Mouse (Mus musculus) heart, embryonic 16.5 days (tissue): ENCODE measurements at regions not wholly inside any gene's neighbourhood (a gene's known extent, or its start where the extent isn't known, plus 50 kb on each side); places are given as distances from the start of the nearest gene placed in this dataset.

ENCODE experiments used
- ATAC-seq: fragments of 200-750 bp; cut with Nextera tagmentation; replicated peaks from 2 replicates; pipeline ENCODE4 v1.8.0; 2017; ENCODE audit warnings: moderate number of reproducible peaks; ENCODE audit not compliant: insufficient read depth, low FRiP score; ENCODE audit errors: extremely low read depth
- H3K27ac ChIP-seq: fragments of 300-500 bp; sonication (generic); 2 replicates; pipeline ENCODE4 v1.5.1; 2014; ENCODE audit warnings: mild to moderate bottlenecking, low read length, control low read depth, moderate library complexity
- H3K27me3 ChIP-seq: fragments of 300-500 bp; sonication (generic); 2 replicates; pipeline ENCODE4 v1.6.1; 2014; ENCODE audit warnings: low read length, mixed read lengths; ENCODE audit not compliant: control insufficient read depth, insufficient read depth
- H3K36me3 ChIP-seq: fragments of 300-500 bp; sonication (generic); 2 replicates; pipeline ENCODE4 v1.6.1; 2014; ENCODE audit not compliant: control insufficient read depth, insufficient read depth
- H3K4me1 ChIP-seq: fragments of 300-500 bp; sonication (generic); 2 replicates; pipeline ENCODE4 v1.6.1; 2014; ENCODE audit warnings: low read length, mixed read lengths; ENCODE audit not compliant: control insufficient read depth, insufficient read depth
- H3K4me2 ChIP-seq: fragments of 300-500 bp; sonication (generic); 2 replicates; pipeline ENCODE4 v1.6.1; 2014; ENCODE audit warnings: low read depth, mild to moderate bottlenecking, control low read depth, low read length
- H3K4me3 ChIP-seq: fragments of 300-500 bp; sonication (generic); 2 replicates; pipeline ENCODE4 v1.5.1; 2014; ENCODE audit warnings: mild to moderate bottlenecking, control low read depth, low read length
- H3K9ac ChIP-seq: fragments of 300-500 bp; sonication (generic); 2 replicates; pipeline ENCODE4 v1.6.1; 2014; ENCODE audit warnings: low read length, control low read depth
- H3K9me3 ChIP-seq: fragments of 300-500 bp; sonication (generic); replicated peaks from 2 replicates; pipeline ENCODE4 v1.6.1; 2016; ENCODE audit warnings: low read length; ENCODE audit not compliant: control insufficient read depth
- WGBS: fragments of 180-500 bp; shearing (Covaris S2); extraction: QIAGEN DNeasy Blood & Tissue Kit; methylation state at CpG from one replicate; pipeline ENCODE4 v1.1.7; 2014; 5-methylcytosine and 5-hydroxymethylcytosine counted together

GRCm38 (mm10) chr15:7650705-7651104 lies 159.9 kb upstream of the Gdnf start:
- no peaks in the 10 kb centered on the region for H3K36me3 ChIP-seq
- WGBS, result 54% methylated on average over 3 of the region's 3 CpGs

GRCm38 (mm10) chr15:7663888-7664287 lies 146.8 kb upstream of the Gdnf start:
- Histone ChIP-seq H3K27me3 (no peaks in the 10 kb centered on the region), H3K4me3 (no peak overlapping the region), H3K4me1 (no peaks in the 10 kb centered on the region), H3K9ac (no peak overlapping the region), H3K27ac (no peak overlapping the region), H3K4me2 (no peak overlapping the region), H3K9me3 (no peaks in the 10 kb centered on the region), H3K36me3 (no peaks in the 10 kb centered on the region)
- 76% methylated on average over 2 of the region's 2 CpGs for WGBS
- ATAC-seq, result no peak

More at GRCm38 (mm10) chr15:7650705-7651104, 159.9 kb upstream of the Gdnf start:
- Histone ChIP-seq H3K4me3 (no peak overlapping the region), H3K27me3 (no peaks in the 10 kb centered on the region), H3K4me2 (no peak overlapping the region), H3K27ac (no peak overlapping the region), H3K4me1 (no peaks in the 10 kb centered on the region), H3K9ac (no peak overlapping the region), H3K9me3 (no peaks in the 10 kb centered on the region)
- no peak for ATAC-seq

DNA sequence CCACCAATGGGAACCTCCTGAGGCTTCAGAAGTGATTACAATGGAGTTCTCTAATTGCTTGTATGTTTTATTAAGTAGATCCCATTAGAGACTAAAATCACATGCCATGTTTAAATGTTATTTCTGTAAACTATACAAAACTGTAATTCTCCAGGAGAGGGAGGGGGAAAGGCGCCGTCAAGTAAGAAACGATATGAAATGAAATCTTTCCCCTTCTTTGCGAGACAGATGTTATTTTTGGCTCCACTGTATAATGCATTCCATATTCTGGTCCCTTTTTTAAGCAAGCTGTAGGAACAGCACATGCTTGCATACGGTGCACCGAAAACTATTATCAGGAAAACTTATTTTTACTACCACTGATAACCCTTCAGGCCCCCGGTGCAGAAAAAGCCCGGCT lies 141.0 kb upstream of the Gdnf start:
- Histone ChIP-seq H3K36me3 (no peaks in the 10 kb centered on the region), H3K27me3 (no peaks in the 10 kb centered on the region), H3K9ac (no peak overlapping the region), H3K4me1 (peaks cover 7% of the 10 kb centered on the region), H3K9me3 (no peaks in the 10 kb centered on the region), H3K27ac (no peak overlapping the region), H3K4me3 (no peak overlapping the region), H3K4me2 (peak overlapping the region; percentile 41)
- 27% methylated on average over 8 of the region's 8 CpGs for WGBS
- no peak for ATAC-seq

GRCm38 (mm10) chr15:7676970-7677369 lies 133.7 kb upstream of the Gdnf start:
- WGBS, result 67% methylated on average over 1 of the region's 1 CpGs
- ATAC-seq, result no peak
- Histone ChIP-seq H3K4me1 (no peaks in the 10 kb centered on the region), H3K36me3 (no peaks in the 10 kb centered on the region), H3K4me3 (no peak overlapping the region), H3K27me3 (no peaks in the 10 kb centered on the region), H3K4me2 (no peak overlapping the region), H3K9me3 (no peaks in the 10 kb centered on the region), H3K9ac (no peak overlapping the region), H3K27ac (no peak overlapping the region)

DNA sequence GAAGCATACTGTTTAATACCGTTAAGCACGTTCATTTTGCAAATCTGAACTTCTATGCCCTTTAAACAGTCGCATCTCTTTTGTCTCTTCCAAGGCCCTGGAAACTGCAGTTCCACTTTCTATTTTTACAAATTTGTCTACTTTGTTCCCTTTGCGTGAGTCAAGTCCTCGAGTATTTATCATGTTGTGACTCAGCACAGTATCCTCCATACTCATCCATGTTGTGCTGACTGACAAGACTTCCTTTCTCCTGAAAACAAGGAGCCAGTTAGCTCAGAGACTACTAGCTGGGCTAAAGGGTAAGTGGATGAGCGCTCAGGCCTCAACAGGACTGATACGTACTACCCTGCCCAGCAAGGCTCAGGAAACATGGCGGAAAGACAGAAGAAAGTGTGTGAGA lies 131.9 kb upstream of the Gdnf start:
- Histone ChIP-seq H3K9me3 (no peaks in the 10 kb centered on the region), H3K4me1 (no peaks in the 10 kb centered on the region), H3K4me3 (no peak overlapping the region), H3K27me3 (no peaks in the 10 kb centered on the region), H3K36me3 (no peaks in the 10 kb centered on the region), H3K9ac (no peak overlapping the region), H3K27ac (no peak overlapping the region), H3K4me2 (no peak overlapping the region)
- WGBS, result 90% methylated on average over 8 of the region's 8 CpGs
- no peak for ATAC-seq

DNA sequence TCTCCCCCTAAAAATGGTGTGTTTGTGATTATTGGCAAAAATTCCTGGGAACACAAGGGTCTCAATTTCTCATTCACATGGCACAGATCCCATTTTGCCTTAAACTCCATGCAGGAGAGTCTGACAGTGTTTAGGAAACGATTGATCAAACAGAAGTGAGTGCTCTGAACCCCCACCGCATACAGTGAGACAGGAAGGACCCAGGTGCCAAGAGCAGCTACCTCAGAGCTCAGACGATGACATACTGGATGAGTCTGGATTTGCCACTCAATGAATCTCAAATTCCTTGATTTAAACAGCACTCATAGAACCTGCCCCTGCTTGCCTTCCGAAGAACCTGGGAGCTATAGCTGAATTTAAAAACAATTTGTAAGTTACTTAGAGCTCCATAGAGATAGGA lies 129.6 kb upstream of the Gdnf start:
- Histone ChIP-seq H3K9me3 (no peaks in the 10 kb centered on the region), H3K27me3 (no peaks in the 10 kb centered on the region), H3K4me2 (no peak overlapping the region), H3K36me3 (no peaks in the 10 kb centered on the region), H3K27ac (no peak overlapping the region), H3K4me1 (no peaks in the 10 kb centered on the region), H3K4me3 (no peak overlapping the region), H3K9ac (no peak overlapping the region)
- 65% methylated on average over 4 of the region's 4 CpGs for WGBS
- no peak for ATAC-seq

DNA sequence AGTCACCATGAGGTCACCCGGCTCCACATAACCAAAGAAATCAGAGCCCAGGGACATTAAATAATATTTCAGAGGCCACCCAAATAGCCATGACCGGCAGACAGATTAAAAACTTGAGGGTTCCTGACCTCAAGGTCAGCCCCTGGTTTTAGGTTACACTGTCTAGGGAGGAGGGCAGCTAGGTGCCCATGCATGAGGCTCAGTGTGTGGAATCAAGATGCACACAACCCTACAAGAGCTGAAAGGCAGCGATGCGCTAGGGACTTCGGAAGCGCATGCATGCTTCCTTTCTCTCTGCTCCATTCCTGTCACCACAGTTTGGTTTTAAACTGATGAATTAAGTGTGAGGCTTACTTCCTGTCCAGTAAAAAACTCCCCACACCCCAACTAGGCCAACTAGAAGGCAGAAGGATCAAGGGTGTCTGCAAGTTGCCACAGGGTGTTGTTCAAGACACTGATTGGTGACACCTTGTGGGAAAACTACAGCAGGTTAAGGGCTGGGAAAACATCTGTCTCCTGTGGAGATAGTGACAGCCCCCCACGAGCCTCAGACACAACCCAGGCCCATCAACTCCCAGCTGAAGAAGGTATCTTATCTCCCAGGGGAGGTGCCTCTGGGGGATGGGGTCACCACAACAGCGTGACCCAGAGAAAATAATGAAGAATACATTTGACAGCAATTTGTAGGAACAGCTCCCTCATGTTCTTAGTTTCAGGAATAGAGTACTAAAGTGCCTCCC lies 127.2 kb upstream of the Gdnf start:
- H3K27me3 ChIP-seq, result no peaks in the 10 kb centered on the region
- H3K4me3 ChIP-seq, result no peak overlapping the region
- H3K36me3 ChIP-seq, result no peaks in the 10 kb centered on the region
- no peak overlapping the region for H3K27ac ChIP-seq
- H3K4me1 ChIP-seq, result no peaks in the 10 kb centered on the region
- no peak overlapping the region for H3K9ac ChIP-seq
- no peaks in the 10 kb centered on the region for H3K9me3 ChIP-seq
- no peak overlapping the region for H3K4me2 ChIP-seq
- 31% methylated on average over 8 of the region's 8 CpGs for WGBS
- ATAC-seq, result no peak

GRCm38 (mm10) chr15:7691251-7691650 lies 119.4 kb upstream of the Gdnf start:
- Histone ChIP-seq H3K9ac (no peak overlapping the region), H3K4me3 (no peak overlapping the region), H3K36me3 (no peaks in the 10 kb centered on the region), H3K9me3 (no peaks in the 10 kb centered on the region), H3K27me3 (no peaks in the 10 kb centered on the region), H3K4me1 (no peaks in the 10 kb centered on the region), H3K27ac (no peak overlapping the region), H3K4me2 (no peak overlapping the region)
- WGBS, result 74% methylated on average over 1 of the region's 1 CpGs
- no peak for ATAC-seq

DNA sequence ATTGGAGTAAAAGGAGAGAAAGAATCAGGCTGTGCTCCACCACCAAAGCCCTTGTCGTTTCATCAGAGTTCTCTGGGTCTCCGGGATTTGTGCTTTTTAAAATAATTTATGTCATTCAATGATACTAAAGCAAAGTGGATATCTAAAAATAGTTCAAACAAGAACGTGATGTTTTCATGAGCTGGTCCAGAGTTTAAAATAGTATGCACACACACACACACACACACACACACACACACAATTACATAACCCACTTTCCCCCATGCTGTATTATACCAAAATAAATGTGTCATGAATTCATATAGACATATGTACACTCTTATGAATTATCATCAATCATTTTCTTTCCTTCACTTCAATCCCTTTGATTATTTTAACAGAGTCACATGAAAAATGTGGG lies 118.5 kb upstream of the Gdnf start:
- Histone ChIP-seq H3K4me3 (no peak overlapping the region), H3K4me1 (no peaks in the 10 kb centered on the region), H3K36me3 (no peaks in the 10 kb centered on the region), H3K9me3 (no peaks in the 10 kb centered on the region), H3K27me3 (no peaks in the 10 kb centered on the region), H3K4me2 (no peak overlapping the region), H3K9ac (no peak overlapping the region), H3K27ac (no peak overlapping the region)
- no peak for ATAC-seq
- 27% methylated on average over 3 of the region's 3 CpGs for WGBS
